Mouse (Mus musculus) stomach, embryonic 16.5 days (tissue): ENCODE measurements at regions not wholly inside any gene's neighbourhood (a gene's known extent, or its start where the extent isn't known, plus 50 kb on each side); places are given as distances from the start of the nearest gene placed in this dataset.

Experiments used
- ATAC-seq: fragments of 200-750 bp; cut with Nextera tagmentation; 2 replicates; pipeline ENCODE4 v1.8.0; 2017; ENCODE audit warnings: moderate number of reproducible peaks, moderate TSS enrichment; ENCODE audit not compliant: insufficient read depth, low FRiP score
- H3K27ac ChIP-seq: fragments of 300-500 bp; sonication (generic); 2 replicates; pipeline ENCODE4 v1.5.1; 2014; ENCODE audit warnings: low read length
- H3K27me3 ChIP-seq: fragments of 300-500 bp; sonication (generic); 2 replicates; pipeline ENCODE4 v1.6.1; 2014; ENCODE audit warnings: low read length, control low read depth, mixed read lengths; ENCODE audit not compliant: control insufficient read depth, insufficient read depth
- H3K36me3 ChIP-seq: fragments of 300-500 bp; sonication (generic); 2 replicates; pipeline ENCODE4 v1.6.1; 2014; ENCODE audit warnings: low read length; ENCODE audit not compliant: control insufficient read depth, insufficient read depth
- H3K4me1 ChIP-seq: fragments of 300-500 bp; sonication (generic); 2 replicates; pipeline ENCODE4 v1.6.1; 2014; ENCODE audit warnings: low read length, control low read depth, mixed read lengths; ENCODE audit not compliant: control insufficient read depth, insufficient read depth
- H3K4me2 ChIP-seq: fragments of 300-500 bp; sonication (generic); 2 replicates; pipeline ENCODE4 v1.6.1; 2014; ENCODE audit warnings: low read depth, low read length, mixed read lengths
- H3K4me3 ChIP-seq: fragments of 300-500 bp; sonication (generic); replicated peaks from 2 replicates; pipeline ENCODE4 v1.5.1; 2014; ENCODE audit warnings: mild to moderate bottlenecking, low read length
- H3K9ac ChIP-seq: fragments of 300-500 bp; sonication (generic); 2 replicates; pipeline ENCODE4 v1.6.1; 2014; ENCODE audit warnings: low read length
- H3K9me3 ChIP-seq: fragments of 300-500 bp; sonication (generic); replicated peaks from 2 replicates; pipeline ENCODE4 v1.6.1; 2016; ENCODE audit warnings: low read length, control low read depth; ENCODE audit not compliant: control insufficient read depth
- WGBS: fragments of 180-500 bp; shearing (Covaris S2); extraction: QIAGEN DNeasy Blood & Tissue Kit; methylation state at CpG from one replicate; pipeline ENCODE4 v1.1.7; 2014; 5-methylcytosine and 5-hydroxymethylcytosine counted together

- Histone ChIP-seq H3K4me1 (no peaks in the 10 kb centered on the region), H3K9me3 (no peaks in the 10 kb centered on the region), H3K9ac (no peak overlapping the region), H3K4me3 (no peak overlapping the region), H3K27ac (no peak overlapping the region), H3K36me3 (no peaks in the 10 kb centered on the region), H3K27me3 (no peaks in the 10 kb centered on the region), H3K4me2 (no peak overlapping the region)
- WGBS, result 73% methylated on average over 1 of the region's 1 CpGs
- ATAC-seq, result no peak
Measured at GRCm38 (mm10) chr15:24778234-24778633, 635.3 kb downstream of the Basp1 start.

- WGBS, result 11% methylated on average over 2 of the region's 2 CpGs
- Histone ChIP-seq H3K9ac (no peak overlapping the region), H3K27ac (no peak overlapping the region), H3K27me3 (no peaks in the 10 kb centered on the region), H3K4me2 (no peak overlapping the region), H3K36me3 (no peaks in the 10 kb centered on the region), H3K4me3 (no peak overlapping the region), H3K9me3 (no peaks in the 10 kb centered on the region), H3K4me1 (no peaks in the 10 kb centered on the region)
- ATAC-seq, result no peak
Measured at GRCm38 (mm10) chr15:24751480-24752157, 661.9 kb downstream of the Basp1 start.

- H3K4me1 ChIP-seq, result no peaks in the 10 kb centered on the region
- 43% methylated on average over 6 of the region's 6 CpGs for WGBS
- no peaks in the 10 kb centered on the region for H3K27me3 ChIP-seq
- no peak overlapping the region for H3K4me2 ChIP-seq
- no peaks in the 10 kb centered on the region for H3K9me3 ChIP-seq
- H3K9ac ChIP-seq, result no peak overlapping the region
- no peak overlapping the region for H3K4me3 ChIP-seq
- no peak for ATAC-seq
- H3K36me3 ChIP-seq, result no peaks in the 10 kb centered on the region
- H3K27ac ChIP-seq, result no peak overlapping the region
Measured at GRCm38 (mm10) chr15:24743240-24743639, 670.3 kb downstream of the Basp1 start.

DNA sequence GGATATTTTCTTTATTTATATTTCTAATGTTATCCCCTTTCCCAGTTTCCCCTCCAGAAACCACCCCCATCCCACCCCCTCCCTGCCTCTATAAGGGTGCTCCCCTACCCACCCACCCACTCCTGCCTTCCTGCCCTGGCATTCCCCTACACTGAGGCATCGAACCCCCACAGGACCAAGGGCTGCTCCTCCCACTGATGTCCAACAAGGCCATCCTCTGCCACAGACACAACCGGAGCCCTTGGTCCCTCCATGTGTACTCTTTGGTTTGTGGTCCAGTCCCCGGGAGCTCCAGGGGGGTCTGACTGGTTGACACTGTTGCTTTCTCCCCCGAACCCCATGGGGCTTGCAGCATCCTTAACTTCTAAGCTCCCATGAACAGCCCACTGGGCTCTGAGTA, 688.4 kb downstream of the Basp1 start:
- Histone ChIP-seq H3K27me3 (no peaks in the 10 kb centered on the region), H3K4me1 (no peaks in the 10 kb centered on the region), H3K27ac (no peak overlapping the region), H3K4me3 (no peak overlapping the region), H3K9ac (no peak overlapping the region), H3K9me3 (no peaks in the 10 kb centered on the region), H3K36me3 (no peaks in the 10 kb centered on the region), H3K4me2 (no peak overlapping the region)
- 82% methylated on average over 4 of the region's 4 CpGs for WGBS
- no peak for ATAC-seq

GRCm38 (mm10) chr15:24724664-24725063, 688.9 kb downstream of the Basp1 start:
- 40% methylated on average over 4 of the region's 4 CpGs for WGBS
- H3K4me3 ChIP-seq, result no peak overlapping the region
- ATAC-seq, result no peak

DNA sequence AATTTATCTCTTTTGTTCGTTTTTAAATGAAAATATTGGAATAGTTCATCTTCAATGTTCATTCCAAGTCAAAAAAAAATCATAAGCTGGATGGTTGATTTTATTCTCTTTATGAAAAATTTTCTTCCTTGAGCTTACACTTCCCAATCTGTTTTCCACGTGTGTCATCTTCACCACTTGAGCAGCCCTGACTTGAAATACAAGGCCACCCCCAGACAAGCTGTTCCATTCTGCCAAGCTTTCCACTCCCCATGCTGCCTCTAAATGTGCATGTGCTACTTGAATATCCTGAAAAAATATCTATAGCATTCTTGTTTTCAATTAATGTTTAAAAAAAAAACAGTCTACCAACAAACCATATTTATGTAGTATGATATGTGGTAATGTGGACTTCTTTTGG, 693.2 kb downstream of the Basp1 start:
- no peaks in the 10 kb centered on the region for H3K4me1 ChIP-seq
- H3K36me3 ChIP-seq, result no peaks in the 10 kb centered on the region
- 55% methylated on average over 2 of the region's 2 CpGs for WGBS
- no peak overlapping the region for H3K4me3 ChIP-seq
- no peak overlapping the region for H3K27ac ChIP-seq
- no peak overlapping the region for H3K9ac ChIP-seq
- no peaks in the 10 kb centered on the region for H3K27me3 ChIP-seq
- H3K9me3 ChIP-seq, result no peaks in the 10 kb centered on the region
- ATAC-seq, result no peak
- H3K4me2 ChIP-seq, result no peak overlapping the region

More at GRCm38 (mm10) chr15:24724664-24725063, 688.9 kb downstream of the Basp1 start:
- Histone ChIP-seq H3K9me3 (no peaks in the 10 kb centered on the region), H3K36me3 (no peaks in the 10 kb centered on the region), H3K27me3 (no peaks in the 10 kb centered on the region), H3K4me1 (no peaks in the 10 kb centered on the region), H3K4me2 (no peak overlapping the region), H3K27ac (no peak overlapping the region), H3K9ac (no peak overlapping the region)

GRCm38 (mm10) chr15:24682167-24682566, 731.4 kb downstream of the Basp1 start:
- Histone ChIP-seq H3K4me3 (no peak overlapping the region), H3K9me3 (no peaks in the 10 kb centered on the region), H3K27ac (no peak overlapping the region), H3K4me2 (no peak overlapping the region), H3K27me3 (no peaks in the 10 kb centered on the region), H3K4me1 (no peaks in the 10 kb centered on the region), H3K9ac (no peak overlapping the region), H3K36me3 (no peaks in the 10 kb centered on the region)
- no peak for ATAC-seq
- 65% methylated on average over 4 of the region's 4 CpGs for WGBS

GRCm38 (mm10) chr15:24648938-24649337, 764.6 kb downstream of the Basp1 start:
- 51% methylated on average over 1 of the region's 1 CpGs for WGBS
- Histone ChIP-seq H3K36me3 (no peaks in the 10 kb centered on the region), H3K4me2 (no peak overlapping the region), H3K4me3 (no peak overlapping the region), H3K4me1 (no peaks in the 10 kb centered on the region), H3K9ac (no peak overlapping the region), H3K27ac (no peak overlapping the region), H3K9me3 (no peaks in the 10 kb centered on the region), H3K27me3 (no peaks in the 10 kb centered on the region)
- ATAC-seq, result no peak

DNA sequence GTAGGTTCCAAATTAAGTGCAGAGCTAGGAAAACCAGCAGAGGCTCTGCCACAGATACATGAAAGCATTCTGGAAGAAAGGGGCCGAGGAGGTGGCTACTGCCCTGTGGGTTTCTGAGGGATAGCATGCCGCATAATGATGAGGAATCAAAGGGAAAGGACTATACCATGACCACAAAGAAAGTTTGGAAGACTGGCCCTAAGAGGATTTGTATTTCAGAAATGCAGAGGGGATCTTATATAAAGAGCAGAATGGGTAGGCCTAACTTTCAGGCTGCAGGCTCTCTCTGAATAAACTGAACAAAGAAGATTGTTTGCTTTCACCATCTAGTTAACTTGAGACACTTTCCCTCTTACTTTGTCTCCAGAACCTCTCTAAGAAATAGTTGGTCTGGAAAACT, 777.9 kb downstream of the Basp1 start:
- Histone ChIP-seq H3K36me3 (no peaks in the 10 kb centered on the region), H3K9me3 (no peaks in the 10 kb centered on the region), H3K27ac (no peak overlapping the region), H3K4me3 (no peak overlapping the region), H3K4me1 (no peaks in the 10 kb centered on the region), H3K4me2 (no peak overlapping the region), H3K9ac (no peak overlapping the region), H3K27me3 (no peaks in the 10 kb centered on the region)
- WGBS, result 84% methylated on average over 2 of the region's 2 CpGs
- no peak for ATAC-seq
